Mouse (Mus musculus): ENCODE results near the gene Plpp3. TPM values are rescaled to one million over a fixed set of nuclear protein-coding genes. Genes with fewer than 3 reads are reported as not detected.

Gene Plpp3
- total RNA-seq (2015; ENCODE audit: low replicate concordance), result 0.84 and 3.2 TPM in 2 replicates
- 0.08 and 0.64 TPM in 2 replicates for total RNA-seq (2017; ENCODE audit: low replicate concordance)

GRCm38 (mm10) chr4:105157276-105158168, at the start of gene Plpp3:
TSS of gene Plpp3 (plus strand) at chr4:105157347.
- ATAC-seq (replicated peaks; ENCODE audit: low FRiP score, poor library complexity, severe bottlenecking), result no peak

DNA sequence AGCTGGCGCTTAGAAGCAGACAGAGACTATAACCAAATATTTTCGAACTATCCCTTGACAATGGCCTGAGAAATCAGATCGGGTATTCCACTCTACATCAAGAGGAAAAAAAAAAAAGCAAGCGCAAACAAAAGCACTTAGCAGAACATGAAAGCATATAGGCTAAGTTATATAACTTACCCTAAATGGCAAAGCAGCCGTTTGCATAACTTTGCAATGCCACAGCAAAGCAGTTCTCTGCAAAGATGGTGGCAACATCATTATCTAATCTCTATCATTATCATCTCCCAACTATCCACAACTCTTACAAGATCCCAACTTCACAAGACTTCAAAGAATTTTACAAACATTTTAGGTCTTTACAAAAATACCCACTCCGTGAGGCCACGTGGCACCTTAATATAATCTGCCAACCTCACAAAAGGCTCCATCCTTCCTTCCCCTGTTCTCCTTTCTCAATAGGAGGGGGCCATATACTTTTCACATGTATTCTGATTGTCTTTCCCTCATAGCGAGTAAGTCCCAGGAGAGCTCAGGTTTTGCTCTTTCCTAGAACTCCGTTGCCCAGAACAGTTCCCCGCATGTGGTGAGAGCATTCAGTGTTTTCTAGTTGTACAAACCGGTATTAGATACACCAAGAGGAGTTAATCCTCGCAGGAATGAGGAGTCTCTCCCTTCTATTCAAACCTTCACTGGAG, 49.1 kb upstream of the Plpp3 start:
- ATAC-seq (replicated peaks; ENCODE audit: low FRiP score, poor library complexity, severe bottlenecking), result no peak

DNA sequence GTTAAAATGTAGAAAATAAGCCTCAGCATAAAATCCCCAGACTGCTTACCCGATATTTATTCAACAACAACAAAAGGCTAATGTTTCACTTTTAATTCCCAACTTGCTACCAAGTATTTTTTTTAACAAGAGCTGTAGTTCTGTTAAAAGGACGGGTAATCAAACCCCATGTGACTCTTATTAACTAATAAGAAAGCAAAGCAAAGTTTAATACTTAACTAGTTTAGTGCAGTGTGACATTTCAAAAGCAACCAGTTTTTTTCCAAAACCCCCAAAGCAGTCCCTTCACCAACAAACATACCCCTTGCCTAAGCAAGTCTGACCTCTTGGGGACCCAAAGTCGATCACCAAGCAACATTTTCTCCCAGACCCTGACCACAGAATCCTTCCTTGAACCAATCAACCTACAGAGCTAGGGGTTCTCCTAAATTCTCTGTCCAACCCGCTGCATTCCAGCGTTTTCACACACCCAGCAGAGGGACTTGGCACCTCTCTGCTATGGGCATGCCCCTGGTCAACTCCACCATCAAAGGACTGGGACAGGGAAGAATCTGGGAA, 48.4 kb upstream of the Plpp3 start:
- ATAC-seq (replicated peaks; ENCODE audit: low FRiP score, poor library complexity, severe bottlenecking), result no peak

GRCm38 (mm10) chr4:105109199-105109989, 47.8 kb upstream of the Plpp3 start, which contains the start of gene Prkaa2:
TSS of gene Prkaa2 (minus strand) at chr4:105109890.
- ATAC-seq (replicated peaks; ENCODE audit: low FRiP score, poor library complexity, severe bottlenecking), result no peak

- ATAC-seq (replicated peaks; ENCODE audit: low FRiP score, poor library complexity, severe bottlenecking), result no peak
Observed at GRCm38 (mm10) chr4:105109990-105110683, 47.0 kb upstream of the Plpp3 start.

- no peak for ATAC-seq (replicated peaks; ENCODE audit: low FRiP score, poor library complexity, severe bottlenecking)
Observed at GRCm38 (mm10) chr4:105110684-105111035, 46.5 kb upstream of the Plpp3 start.

DNA sequence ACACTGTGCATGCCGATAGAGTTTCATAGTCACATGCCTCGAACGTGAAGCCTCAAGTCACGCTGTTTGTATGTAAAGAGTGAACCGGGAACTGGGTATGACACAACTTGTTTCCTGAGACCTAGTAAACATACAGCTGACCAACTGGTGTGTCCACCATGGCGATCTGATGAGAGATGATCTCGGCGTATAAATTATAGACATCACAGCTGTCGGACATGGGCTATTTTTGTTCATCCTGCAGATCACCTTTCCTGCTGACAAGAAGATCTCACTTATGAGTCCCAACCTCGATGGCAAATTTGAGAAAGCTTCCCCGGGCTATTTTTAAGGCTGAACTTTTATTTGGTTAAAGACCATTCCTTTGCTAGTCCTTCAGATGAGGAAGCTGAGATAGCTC, 45.4 kb upstream of the Plpp3 start:
- no peak for ATAC-seq (replicated peaks; ENCODE audit: low FRiP score, poor library complexity, severe bottlenecking)

DNA sequence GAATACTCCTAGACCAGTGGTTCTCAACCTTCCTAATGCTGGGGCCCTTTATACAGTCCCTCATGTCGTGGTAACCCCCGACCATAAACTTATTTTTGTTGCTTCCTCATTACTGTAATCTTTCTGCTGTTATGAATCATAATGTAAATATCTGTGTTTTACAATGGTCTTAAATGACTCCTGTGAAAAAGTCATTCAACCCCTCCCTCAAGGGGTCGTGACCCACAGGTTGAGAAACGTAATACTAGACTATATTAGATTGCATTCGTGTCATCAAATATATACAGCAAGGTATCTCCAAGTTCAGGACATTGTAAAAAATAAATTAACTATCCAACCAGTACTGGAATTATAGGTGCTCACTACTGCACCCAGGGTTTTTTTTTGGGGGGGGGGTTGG, 44.1 kb upstream of the Plpp3 start:
- ATAC-seq (replicated peaks; ENCODE audit: low FRiP score, poor library complexity, severe bottlenecking), result no peak

- ATAC-seq (replicated peaks; ENCODE audit: low FRiP score, poor library complexity, severe bottlenecking), result no peak
Observed at GRCm38 (mm10) chr4:105113468-105113867, 43.7 kb upstream of the Plpp3 start.

DNA sequence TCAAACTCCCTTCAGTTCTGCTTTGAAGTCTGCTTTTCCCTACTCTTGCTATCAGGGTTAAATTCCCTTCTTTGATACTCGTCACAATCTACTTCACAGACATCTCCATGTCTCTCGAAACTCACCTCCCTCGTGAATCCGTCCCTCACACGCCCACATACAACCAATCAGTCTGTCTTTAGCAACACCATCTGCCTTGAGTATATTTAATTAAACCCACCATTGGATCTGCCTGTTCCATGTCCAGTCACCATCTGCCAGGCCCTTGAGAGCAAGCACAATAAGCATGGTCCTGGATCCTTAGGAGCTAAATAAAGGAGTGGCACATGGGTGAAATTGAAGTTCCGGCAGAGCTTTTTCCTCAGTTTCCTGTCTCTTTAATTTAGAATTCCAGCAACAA, 36.1 kb upstream of the Plpp3 start:
- ATAC-seq (replicated peaks; ENCODE audit: low FRiP score, poor library complexity, severe bottlenecking), result no peak

DNA sequence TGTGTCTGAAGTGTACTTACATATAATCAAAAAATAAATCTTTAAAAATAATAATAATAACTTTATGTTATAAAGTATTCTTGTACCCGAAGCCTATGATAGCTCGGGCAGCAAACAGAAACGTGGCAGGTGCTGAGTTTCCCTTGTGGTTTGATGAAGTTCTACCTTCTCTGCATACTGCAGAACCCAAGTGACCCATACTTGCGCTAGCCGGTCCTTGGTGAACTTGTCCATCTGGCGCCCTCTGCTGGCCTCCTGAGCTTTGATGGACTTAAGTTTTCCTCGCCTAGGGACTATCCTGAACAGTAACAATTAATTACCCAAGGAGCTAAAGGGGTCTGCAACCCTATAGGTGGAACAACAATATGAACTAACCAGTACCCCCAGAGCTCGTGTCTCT, 34.7 kb upstream of the Plpp3 start:
- no peak for ATAC-seq (replicated peaks; ENCODE audit: low FRiP score, poor library complexity, severe bottlenecking)

DNA sequence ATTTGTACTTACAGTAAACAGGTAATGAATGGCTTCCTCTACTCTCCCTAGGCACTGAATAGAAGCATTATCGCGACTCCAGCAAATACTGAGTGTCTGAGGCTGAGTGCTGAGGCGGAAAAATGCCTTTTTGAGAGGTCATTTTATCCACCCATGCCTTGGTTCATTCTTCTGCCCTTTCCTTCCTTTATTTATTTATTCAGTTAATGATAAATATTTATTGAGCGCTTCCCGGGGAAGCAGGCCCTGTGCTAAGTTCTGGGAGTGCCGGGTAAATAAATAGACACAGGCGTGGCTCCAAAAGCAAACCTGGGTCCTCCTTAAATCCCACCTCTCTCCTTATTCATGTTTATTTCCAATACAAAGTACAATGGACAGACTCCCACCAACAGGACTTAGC, 27.9 kb upstream of the Plpp3 start:
- no peak for ATAC-seq (replicated peaks; ENCODE audit: low FRiP score, poor library complexity, severe bottlenecking)

GRCm38 (mm10) chr4:105131756-105132314, 25.3 kb upstream of the Plpp3 start:
- ATAC-seq (replicated peaks; ENCODE audit: low FRiP score, poor library complexity, severe bottlenecking), result no peak

GRCm38 (mm10) chr4:105133350-105134050, 23.6 kb upstream of the Plpp3 start:
- no peak for ATAC-seq (replicated peaks; ENCODE audit: low FRiP score, poor library complexity, severe bottlenecking)

- no peak for ATAC-seq (replicated peaks; ENCODE audit: low FRiP score, poor library complexity, severe bottlenecking)
Observed at GRCm38 (mm10) chr4:105149492-105149891, 7.7 kb upstream of the Plpp3 start.

DNA sequence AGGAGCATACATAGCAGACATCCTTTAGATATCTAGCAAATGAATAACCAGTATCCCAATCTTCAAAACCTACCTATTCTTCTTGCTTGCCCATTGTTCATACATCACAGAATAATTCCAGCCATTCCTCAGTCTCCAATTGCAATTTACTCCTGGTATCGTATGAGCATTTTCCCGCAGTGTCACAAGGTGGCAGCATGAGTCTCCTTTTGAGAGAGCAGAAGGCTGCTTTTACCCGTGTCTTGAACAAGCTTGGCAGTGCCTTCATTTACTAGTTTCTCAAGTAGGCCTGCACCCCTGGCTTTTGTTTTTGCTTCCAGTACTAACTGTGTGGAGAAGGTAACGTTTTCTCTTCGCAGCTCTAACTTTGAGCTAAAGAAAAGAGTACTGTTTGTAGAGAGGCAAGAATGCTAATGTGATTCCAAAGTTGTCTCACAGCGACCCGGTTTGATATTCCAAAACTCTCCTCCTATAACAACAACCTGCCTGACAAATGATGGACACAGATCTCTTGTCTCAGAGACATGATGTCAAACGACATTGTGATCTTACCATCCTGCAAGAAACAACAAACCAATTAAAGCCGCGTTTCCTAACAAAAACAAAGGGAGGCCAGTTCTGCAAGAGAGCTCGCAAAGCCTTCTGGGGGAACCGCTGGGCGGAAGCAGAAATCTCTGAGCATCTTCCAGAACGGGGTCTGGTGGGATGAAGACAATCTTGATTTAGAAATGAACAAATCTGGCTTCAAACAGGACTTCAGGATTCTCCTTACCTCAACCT, 5.0 kb upstream of the Plpp3 start:
- no peak for ATAC-seq (replicated peaks; ENCODE audit: low FRiP score, poor library complexity, severe bottlenecking)

DNA sequence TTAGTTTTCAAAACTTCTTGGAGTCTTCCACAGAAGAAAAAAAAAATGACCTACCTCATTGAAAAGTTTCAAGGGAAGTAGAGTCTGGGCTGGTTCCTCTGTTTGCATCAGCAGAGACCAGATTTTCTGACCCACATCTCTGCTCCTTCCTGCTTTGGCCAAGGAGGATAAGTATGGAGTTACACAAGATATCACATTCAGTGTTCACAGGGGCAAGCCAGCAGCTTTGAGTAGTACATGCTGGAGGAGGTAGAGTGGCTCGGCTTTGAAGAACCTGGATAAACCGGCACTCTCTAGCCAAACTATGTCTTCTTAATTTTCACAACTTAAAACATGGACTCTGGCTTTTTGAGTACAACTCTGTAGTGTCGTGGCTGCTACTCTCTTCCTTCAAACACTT, 3.9 kb upstream of the Plpp3 start:
- ATAC-seq (replicated peaks; ENCODE audit: low FRiP score, poor library complexity, severe bottlenecking), result no peak

DNA sequence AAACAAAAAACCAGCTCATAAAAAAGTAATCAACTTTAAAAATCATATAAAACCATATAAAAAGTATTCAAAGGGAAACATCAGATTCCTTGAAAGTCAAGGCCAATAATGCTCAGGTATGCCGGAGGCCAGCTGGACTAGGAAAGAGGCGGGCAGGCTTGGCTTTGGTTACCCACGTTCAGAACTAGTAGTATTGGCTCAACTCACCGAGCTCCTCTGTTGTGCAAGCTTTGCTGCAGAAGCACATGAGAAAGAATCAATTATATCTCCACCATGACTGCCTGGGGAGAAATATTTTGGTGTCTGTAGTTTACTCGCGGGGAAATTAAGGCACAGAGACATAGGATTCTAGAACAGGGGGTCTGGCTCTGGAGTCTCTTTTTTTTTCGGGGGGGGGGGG, 866 bp upstream of the Plpp3 start:
- ATAC-seq (replicated peaks; ENCODE audit: low FRiP score, poor library complexity, severe bottlenecking), result no peak

Measured in erythroid progenitor cell, adult 5-6 weeks (primary cell).